Mouse (Mus musculus) ES-E14 (cell line): ENCODE data around the gene Disp1.

Source experiments
- HCFC1 ChIP-seq: IDR thresholded peaks from 2 replicates; pipeline ENCODE4 v1.6.1; 2012; ENCODE audit warnings: low read length, inconsistent platforms, borderline replicate concordance; ENCODE audit not compliant: insufficient read depth
- ZNF384 ChIP-seq: IDR thresholded peaks from 2 replicates; pipeline ENCODE4 v1.6.1; 2012; ENCODE audit warnings: low read depth, low read length, inconsistent platforms

GRCm38 (mm10) chr1:183248144-183248543, 26.8 kb upstream of the Disp1 start:
- TF ChIP-seq HCFC1 (no peak), ZNF384 (no peak)
